Mouse (Mus musculus): ENCODE results near the gene Hist3h2a.
A peak's percentile ranks its signal among the peaks of the same experiment; 100 is the strongest.

The Hist3h2a gene

GRCm38 (mm10) chr11:58968551-58968950 is 14.1 kb downstream of the Hist3h2a start:
- DNase-seq (ENCODE audit: low spot score in 2 of 2) = no peak

- no peak for DNase-seq (ENCODE audit: low spot score in 2 of 2)
Observed at GRCm38 (mm10) chr11:58969027-58969426, 14.5 kb downstream of the Hist3h2a start.

GRCm38 (mm10) chr11:58969659-58970058 is 15.2 kb downstream of the Hist3h2a start:
- DNase-seq (ENCODE audit: low spot score in 2 of 2) = no peak

GRCm38 (mm10) chr11:58970831-58971530 is 16.5 kb downstream of the Hist3h2a start:
- no peak for DNase-seq (ENCODE audit: low spot score in 2 of 2)

GRCm38 (mm10) chr11:58971796-58972195 is 17.3 kb downstream of the Hist3h2a start:
- no peak for DNase-seq (ENCODE audit: low spot score in 2 of 2)

GRCm38 (mm10) chr11:58974414-58974813 is 19.9 kb downstream of the Hist3h2a start:
- no peak for DNase-seq (ENCODE audit: low spot score in 2 of 2)

- DNase-seq (ENCODE audit: low spot score in 2 of 2) = no peak
Observed at GRCm38 (mm10) chr11:58977150-58977549, 22.7 kb downstream of the Hist3h2a start.

GRCm38 (mm10) chr11:58977607-58978026 is 23.1 kb downstream of the Hist3h2a start:
- DNase-seq (ENCODE audit: low spot score in 2 of 2) = no peak

- DNase-seq (ENCODE audit: low spot score in 2 of 2) = no peak
Observed at GRCm38 (mm10) chr11:58978027-58978705, 23.7 kb downstream of the Hist3h2a start, which contains the start of gene Trim11. Gene Trim11, plus strand, starts transcription at chr11:58978093.

- DNase-seq (ENCODE audit: low spot score in 2 of 2) = no peak
Observed at GRCm38 (mm10) chr11:58978706-58979030, 24.2 kb downstream of the Hist3h2a start.

- DNase-seq (ENCODE audit: low spot score in 2 of 2) = no peak
Observed at GRCm38 (mm10) chr11:58979183-58979582, 24.7 kb downstream of the Hist3h2a start.

- DNase-seq (ENCODE audit: low spot score in 2 of 2) = no peak
Observed at GRCm38 (mm10) chr11:58979661-58980060, 25.2 kb downstream of the Hist3h2a start.

- DNase-seq (ENCODE audit: low spot score in 2 of 2) = no peak
Observed at GRCm38 (mm10) chr11:58980381-58980990, 26.0 kb downstream of the Hist3h2a start.

GRCm38 (mm10) chr11:58981541-58982447 is 27.3 kb downstream of the Hist3h2a start:
- DNase-seq (ENCODE audit: low spot score in 2 of 2) = peak; percentile 58 to 78

- DNase-seq (ENCODE audit: low spot score in 2 of 2) = no peak
Observed at GRCm38 (mm10) chr11:58982471-58983097, 28.1 kb downstream of the Hist3h2a start.

GRCm38 (mm10) chr11:58983691-58984341 is 29.3 kb downstream of the Hist3h2a start:
- no peak for DNase-seq (ENCODE audit: low spot score in 2 of 2)

GRCm38 (mm10) chr11:58984657-58985056 is 30.2 kb downstream of the Hist3h2a start:
- no peak for DNase-seq (ENCODE audit: low spot score in 2 of 2)

GRCm38 (mm10) chr11:58985299-58985917 is 30.9 kb downstream of the Hist3h2a start:
- no peak for DNase-seq (ENCODE audit: low spot score in 2 of 2)

- DNase-seq (ENCODE audit: low spot score in 2 of 2) = no peak
Observed at GRCm38 (mm10) chr11:58989166-58989565, 34.7 kb downstream of the Hist3h2a start.

- no peak for DNase-seq (ENCODE audit: low spot score in 2 of 2)
Observed at GRCm38 (mm10) chr11:58990141-58990540, 35.7 kb downstream of the Hist3h2a start.
